Mouse (Mus musculus): ENCODE results near the gene Notch2. TPM values are rescaled to one million over a fixed set of nuclear protein-coding genes. Genes with fewer than 3 reads are reported as not detected.
"Not testable (repeated sequence)": the region's sequence is repeated elsewhere in the genome, so short reads cannot be mapped to it uniquely, and the experiment has no call there.

The Notch2 gene
- polyA plus RNA-seq, 1 experiment, result 15.6 TPM

DNA sequence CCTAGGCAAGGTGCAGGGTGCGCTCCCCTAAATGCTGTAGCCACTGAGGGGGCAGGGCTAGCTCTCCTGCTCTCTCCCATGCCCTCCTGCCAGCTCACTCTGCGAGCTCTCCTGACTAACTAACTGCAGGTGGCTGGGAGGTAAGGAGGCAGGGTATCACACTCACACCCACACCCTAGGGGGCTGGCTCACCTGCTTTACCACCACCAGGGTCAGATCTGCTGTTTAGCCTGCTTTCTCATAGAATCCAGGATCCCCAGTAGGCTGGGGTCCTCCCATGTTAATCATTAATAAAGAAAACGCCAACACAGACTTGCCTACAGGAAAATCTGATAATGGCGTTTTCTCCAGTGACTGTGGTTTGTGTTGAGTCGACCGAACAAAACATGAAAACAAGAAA lies 106.0 kb downstream of the Notch2 start:
- TF ChIP-seq MAX (IDR thresholded peaks at IDR 0.05) (no peak), USF1 (IDR thresholded peaks at IDR 0.05; ENCODE audit: low read depth) (no peak), FOSL1 (IDR thresholded peaks at IDR 0.05; ENCODE audit: insufficient read depth, low read length, poor library complexity, severe bottlenecking) (no peak), MYOG (IDR thresholded peaks at IDR 0.05; ENCODE audit: control insufficient read depth, extremely low read depth, insufficient read length) (no peak), MYOD1 (IDR thresholded peaks at IDR 0.05; ENCODE audit: control insufficient read depth, insufficient read length, low read depth) (no peak), CEBPB (IDR thresholded peaks at IDR 0.05; ENCODE audit: low read depth) (no peak), CTCF (IDR thresholded peaks at IDR 0.05; ENCODE audit: control insufficient read depth, insufficient read depth, insufficient read length) (no peak)
- Histone ChIP-seq H3K79me3 (ENCODE audit: low read depth) (no peaks in the 10 kb centered on the region), H3K27me3 (ENCODE audit: control insufficient read depth, insufficient read depth, insufficient read length) (no peaks in the 10 kb centered on the region), H3K79me2 (ENCODE audit: control insufficient read depth, insufficient read depth) (no peaks in the 10 kb centered on the region), H3K4me3 (ENCODE audit: insufficient read depth, poor library complexity, severe bottlenecking) (no peak overlapping the region), H3K36me3 (ENCODE audit: control insufficient read depth, insufficient read depth) (peaks cover 99% of the 10 kb centered on the region), H3ac (ENCODE audit: control insufficient read depth, insufficient read length, low read depth) (no peak overlapping the region)

DNA sequence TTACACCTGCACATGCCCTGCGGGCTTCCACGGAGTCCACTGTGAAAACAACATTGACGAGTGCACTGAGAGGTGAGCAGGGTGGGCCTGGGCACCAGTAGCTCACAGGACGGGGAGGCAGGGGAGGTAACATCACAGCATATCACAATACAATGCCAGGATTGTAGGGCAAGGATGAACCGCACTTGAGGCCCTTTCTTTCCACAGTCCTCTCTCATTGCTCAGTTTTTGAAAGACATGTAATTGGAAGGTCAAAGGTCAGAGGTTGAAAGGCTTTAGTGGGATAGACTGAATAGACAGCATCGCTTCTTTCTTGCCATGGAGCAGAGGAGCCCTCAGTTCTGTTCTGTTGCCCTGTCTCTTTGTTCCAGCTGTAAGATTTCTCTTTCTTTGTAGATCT lies 107.6 kb downstream of the Notch2 start:
- TF ChIP-seq MYOD1 (IDR thresholded peaks at IDR 0.05; ENCODE audit: control insufficient read depth, insufficient read length, low read depth) (no peak), MYOG (IDR thresholded peaks at IDR 0.05; ENCODE audit: control insufficient read depth, extremely low read depth, insufficient read length) (no peak), USF1 (IDR thresholded peaks at IDR 0.05; ENCODE audit: low read depth) (no peak), CTCF (IDR thresholded peaks at IDR 0.05; ENCODE audit: control insufficient read depth, insufficient read depth, insufficient read length) (no peak), FOSL1 (IDR thresholded peaks at IDR 0.05; ENCODE audit: insufficient read depth, low read length, poor library complexity, severe bottlenecking) (no peak), CEBPB (IDR thresholded peaks at IDR 0.05; ENCODE audit: low read depth) (no peak), MAX (IDR thresholded peaks at IDR 0.05) (no peak)
- Histone ChIP-seq H3K79me2 (ENCODE audit: control insufficient read depth, insufficient read depth) (no peaks in the 10 kb centered on the region), H3ac (ENCODE audit: control insufficient read depth, insufficient read length, low read depth) (no peak overlapping the region), H3K36me3 (ENCODE audit: control insufficient read depth, insufficient read depth) (peaks cover 97% of the 10 kb centered on the region), H3K4me3 (ENCODE audit: insufficient read depth, poor library complexity, severe bottlenecking) (no peak overlapping the region), H3K27me3 (ENCODE audit: control insufficient read depth, insufficient read depth, insufficient read length) (no peaks in the 10 kb centered on the region), H3K79me3 (ENCODE audit: low read depth) (no peaks in the 10 kb centered on the region)

GRCm38 (mm10) chr3:98127775-98128174 lies 114.4 kb downstream of the Notch2 start:
- peaks cover 91% of the 10 kb centered on the region for H3K36me3 ChIP-seq (ENCODE audit: control insufficient read depth, insufficient read depth)
- H3K79me3 ChIP-seq (ENCODE audit: low read depth), result no peaks in the 10 kb centered on the region
- no peaks in the 10 kb centered on the region for H3K27me3 ChIP-seq (ENCODE audit: control insufficient read depth, insufficient read depth, insufficient read length)
- no peak overlapping the region for H3K4me3 ChIP-seq (ENCODE audit: insufficient read depth, poor library complexity, severe bottlenecking)
- no peaks in the 10 kb centered on the region for H3K79me2 ChIP-seq (ENCODE audit: control insufficient read depth, insufficient read depth)
- TF ChIP-seq FOSL1 (IDR thresholded peaks at IDR 0.05; ENCODE audit: insufficient read depth, low read length, poor library complexity, severe bottlenecking) (no peak), CEBPB (IDR thresholded peaks at IDR 0.05; ENCODE audit: low read depth) (no peak), USF1 (IDR thresholded peaks at IDR 0.05; ENCODE audit: low read depth) (no peak), MYOG (IDR thresholded peaks at IDR 0.05; ENCODE audit: control insufficient read depth, extremely low read depth, insufficient read length) (no peak), CTCF (IDR thresholded peaks at IDR 0.05; ENCODE audit: control insufficient read depth, insufficient read depth, insufficient read length) (no peak), MAX (IDR thresholded peaks at IDR 0.05) (no peak), MYOD1 (IDR thresholded peaks at IDR 0.05; ENCODE audit: control insufficient read depth, insufficient read length, low read depth) (no peak)
- no peak overlapping the region for H3ac ChIP-seq (ENCODE audit: control insufficient read depth, insufficient read length, low read depth)

GRCm38 (mm10) chr3:98128716-98129115 lies 115.4 kb downstream of the Notch2 start:
- Histone ChIP-seq H3K4me3 (ENCODE audit: insufficient read depth, poor library complexity, severe bottlenecking) (no peak overlapping the region), H3K27me3 (ENCODE audit: control insufficient read depth, insufficient read depth, insufficient read length) (no peaks in the 10 kb centered on the region), H3K36me3 (ENCODE audit: control insufficient read depth, insufficient read depth) (peaks cover 91% of the 10 kb centered on the region), H3K79me2 (ENCODE audit: control insufficient read depth, insufficient read depth) (no peaks in the 10 kb centered on the region), H3ac (ENCODE audit: control insufficient read depth, insufficient read length, low read depth) (no peak overlapping the region), H3K79me3 (ENCODE audit: low read depth) (no peaks in the 10 kb centered on the region)
- no peak for TF ChIP-seq MAX (IDR thresholded peaks at IDR 0.05)
- TF ChIP-seq CEBPB (IDR thresholded peaks at IDR 0.05; ENCODE audit: low read depth), result no peak
- no peak for TF ChIP-seq CTCF (IDR thresholded peaks at IDR 0.05; ENCODE audit: control insufficient read depth, insufficient read depth, insufficient read length)
- TF ChIP-seq FOSL1 (IDR thresholded peaks at IDR 0.05; ENCODE audit: insufficient read depth, low read length, poor library complexity, severe bottlenecking), result no peak
- TF ChIP-seq MYOD1 (IDR thresholded peaks at IDR 0.05; ENCODE audit: control insufficient read depth, insufficient read length, low read depth), result no peak
- TF ChIP-seq USF1 (IDR thresholded peaks at IDR 0.05; ENCODE audit: low read depth), result no peak
- TF ChIP-seq MYOG (IDR thresholded peaks at IDR 0.05; ENCODE audit: control insufficient read depth, extremely low read depth, insufficient read length), result no peak

DNA sequence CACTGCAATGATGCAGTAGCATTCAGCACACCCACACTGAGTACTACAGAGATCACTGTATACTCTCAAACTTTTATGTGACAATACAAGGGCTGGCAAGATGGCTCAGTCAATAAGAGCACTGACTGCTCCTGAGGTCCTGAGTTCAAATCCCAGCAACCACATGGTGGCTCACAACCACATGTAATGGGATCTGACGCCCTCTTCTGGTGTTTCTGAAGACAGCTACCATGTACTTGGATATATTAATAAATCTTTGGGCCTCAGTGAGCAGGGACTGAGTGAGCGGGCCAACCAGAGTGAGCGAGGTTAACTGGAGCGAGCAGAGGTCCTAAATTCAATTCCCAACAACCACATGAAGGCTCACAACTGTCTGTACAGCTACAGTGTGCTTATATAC lies 118.8 kb downstream of the Notch2 start:
- not testable (repeated sequence) for H3K79me3 ChIP-seq (ENCODE audit: low read depth); H3ac ChIP-seq (ENCODE audit: control insufficient read depth, insufficient read length, low read depth); H3K79me2 ChIP-seq (ENCODE audit: control insufficient read depth, insufficient read depth); H3K4me3 ChIP-seq (ENCODE audit: insufficient read depth, poor library complexity, severe bottlenecking); H3K27me3 ChIP-seq (ENCODE audit: control insufficient read depth, insufficient read depth, insufficient read length)
- H3K36me3 ChIP-seq (ENCODE audit: control insufficient read depth, insufficient read depth), result peaks cover 91% of the 10 kb centered on the region

DNA sequence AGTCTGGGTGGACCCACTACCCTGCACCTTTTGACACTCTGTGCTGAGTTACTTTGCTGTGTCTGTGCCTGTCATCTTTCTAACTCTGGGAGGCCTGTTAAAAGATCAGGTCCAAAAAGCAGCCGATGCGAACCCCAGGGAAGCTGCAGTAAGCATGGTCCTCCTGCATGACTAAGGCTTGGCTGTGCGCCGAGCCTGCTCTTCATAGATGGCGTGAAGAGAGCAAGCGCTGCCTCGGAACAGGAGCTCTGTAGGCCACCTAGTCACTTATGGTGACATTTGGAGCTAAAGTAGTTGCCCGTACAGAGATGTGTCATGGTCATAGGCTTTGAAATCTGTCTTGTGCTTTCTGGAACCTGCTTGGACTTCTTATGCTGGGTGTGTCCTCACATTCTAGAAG lies 119.3 kb downstream of the Notch2 start:
- no peak overlapping the region for H3ac ChIP-seq (ENCODE audit: control insufficient read depth, insufficient read length, low read depth)
- TF ChIP-seq CEBPB (IDR thresholded peaks at IDR 0.05; ENCODE audit: low read depth) (no peak), MAX (IDR thresholded peaks at IDR 0.05) (no peak), FOSL1 (IDR thresholded peaks at IDR 0.05; ENCODE audit: insufficient read depth, low read length, poor library complexity, severe bottlenecking) (no peak), USF1 (IDR thresholded peaks at IDR 0.05; ENCODE audit: low read depth) (no peak), MYOD1 (IDR thresholded peaks at IDR 0.05; ENCODE audit: control insufficient read depth, insufficient read length, low read depth) (no peak), CTCF (IDR thresholded peaks at IDR 0.05; ENCODE audit: control insufficient read depth, insufficient read depth, insufficient read length) (no peak), MYOG (IDR thresholded peaks at IDR 0.05; ENCODE audit: control insufficient read depth, extremely low read depth, insufficient read length) (no peak)
- no peak overlapping the region for H3K4me3 ChIP-seq (ENCODE audit: insufficient read depth, poor library complexity, severe bottlenecking)
- H3K79me2 ChIP-seq (ENCODE audit: control insufficient read depth, insufficient read depth), result no peaks in the 10 kb centered on the region
- peaks cover 93% of the 10 kb centered on the region for H3K36me3 ChIP-seq (ENCODE audit: control insufficient read depth, insufficient read depth)
- H3K79me3 ChIP-seq (ENCODE audit: low read depth), result no peaks in the 10 kb centered on the region
- H3K27me3 ChIP-seq (ENCODE audit: control insufficient read depth, insufficient read depth, insufficient read length), result no peaks in the 10 kb centered on the region
